Mouse (Mus musculus) hindbrain, embryonic 10.5 days (tissue): ENCODE measurements around the gene Arrdc5. TPM values are rescaled to one million over a fixed set of nuclear protein-coding genes. Genes with fewer than 3 reads are reported as not detected.
A peak's percentile ranks its signal among the peaks of the same experiment; 100 is the strongest.

Experiments used
- DNase-seq: peaks from one replicate; pipeline ENCODE4 v3.0.0-alpha.2; 2017; ENCODE audit warnings: low spot score
- H3K27ac ChIP-seq: fragments of 300-500 bp; sonication (generic); 2 replicates; pipeline ENCODE4 v1.5.1; 2016; ENCODE audit warnings: mild to moderate bottlenecking, moderate library complexity
- H3K27me3 ChIP-seq: fragments of 300-500 bp; sonication (generic); 2 replicates; pipeline ENCODE4 v1.6.1; 2016; ENCODE audit warnings: mild to moderate bottlenecking; ENCODE audit not compliant: poor library complexity, insufficient read depth, severe bottlenecking
- H3K36me3 ChIP-seq: fragments of 300-500 bp; sonication (generic); 2 replicates; pipeline ENCODE4 v1.6.1; 2016; ENCODE audit warnings: mild to moderate bottlenecking, moderate library complexity
- H3K4me1 ChIP-seq: fragments of 300-500 bp; sonication (generic); replicated peaks from 2 replicates; pipeline ENCODE4 v1.6.1; 2016; ENCODE audit warnings: mild to moderate bottlenecking
- H3K4me3 ChIP-seq: fragments of 300-500 bp; sonication (generic); 2 replicates; pipeline ENCODE4 v1.5.1; 2016; ENCODE audit warnings: mild to moderate bottlenecking, moderate library complexity
- H3K9me3 ChIP-seq: fragments of 300-500 bp; sonication (generic); 2 replicates; pipeline ENCODE4 v1.6.1; 2016; ENCODE audit warnings: mild to moderate bottlenecking, moderate library complexity
- WGBS: fragments of 180-500 bp; shearing (Covaris S2); methylation state at CpG from one replicate; pipeline ENCODE4 v1.1.7; 2016; 5-methylcytosine and 5-hydroxymethylcytosine counted together
- polyA plus RNA-seq: library from polyadenylated mRNA; unstranded; fragments of >200 nt; fragmentation: Nextera tagmentation; extraction: Ambion mirVana; gene quantifications from 2 replicates; pipeline ENCODE4 v1.2.1, GENCODE M21; 2016

Arrdc5 gene
- polyA plus RNA-seq, 1 experiment from 2014 or later: not detected

DNA sequence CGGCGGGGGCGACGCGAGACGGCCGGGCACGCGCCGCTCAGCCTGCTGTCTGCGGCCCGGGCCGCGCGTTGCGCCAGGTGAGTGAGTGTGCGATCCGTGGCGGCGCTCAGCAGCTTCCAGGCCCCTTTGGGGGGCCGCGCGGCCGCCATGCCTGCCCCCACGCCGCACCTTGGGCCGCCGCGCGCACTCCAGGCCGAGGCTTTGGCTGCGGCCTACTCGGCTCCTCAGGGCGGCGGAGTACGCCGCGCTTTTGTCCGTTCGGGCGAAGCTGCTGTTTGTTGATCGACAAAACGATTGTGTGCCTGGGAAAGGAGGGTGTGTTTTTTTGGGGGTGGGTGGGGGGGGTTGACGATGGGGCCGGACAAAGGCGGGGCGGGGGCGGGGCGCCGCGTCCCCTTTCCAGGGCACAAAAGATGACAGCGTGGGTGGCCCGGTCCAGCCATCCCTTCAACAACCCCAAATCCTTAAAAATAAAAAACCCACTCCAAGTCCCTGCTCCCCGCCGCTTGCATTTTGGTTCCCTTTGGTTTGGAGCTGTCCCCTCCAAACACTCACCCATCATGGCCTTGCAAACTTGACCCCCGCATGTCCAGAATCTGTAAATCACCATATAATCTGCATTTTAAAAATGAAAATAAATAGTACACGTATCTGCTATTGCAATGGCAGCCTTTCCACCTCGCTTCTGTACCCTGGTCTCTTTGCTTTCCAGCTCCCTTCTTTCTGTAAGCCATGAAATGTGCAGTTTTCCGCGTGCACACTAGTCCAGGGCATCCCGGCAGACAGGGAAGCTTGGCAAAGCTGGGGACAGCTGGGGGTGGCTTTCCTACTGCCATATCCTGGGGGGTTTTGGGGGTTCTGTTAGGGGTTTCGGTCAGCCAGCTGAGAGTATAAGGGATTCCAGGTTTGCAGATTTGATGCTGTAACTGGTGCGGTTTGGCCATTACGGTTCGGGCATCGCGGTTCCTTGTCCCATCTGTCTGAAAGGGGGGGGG lies 26.4 kb upstream of the Arrdc5 start:
- Histone ChIP-seq H3K27ac (peak overlapping the region; percentile 95), H3K27me3 (no peaks in the 10 kb centered on the region), H3K4me1 (peaks cover 47% of the 10 kb centered on the region), H3K4me3 (peak overlapping the region; percentile 88), H3K36me3 (peaks cover 28% of the 10 kb centered on the region), H3K9me3 (no peaks in the 10 kb centered on the region)
- WGBS: 3% methylated on average over 67 of the region's 67 CpGs
- DNase-seq: peak; percentile 19

DNA sequence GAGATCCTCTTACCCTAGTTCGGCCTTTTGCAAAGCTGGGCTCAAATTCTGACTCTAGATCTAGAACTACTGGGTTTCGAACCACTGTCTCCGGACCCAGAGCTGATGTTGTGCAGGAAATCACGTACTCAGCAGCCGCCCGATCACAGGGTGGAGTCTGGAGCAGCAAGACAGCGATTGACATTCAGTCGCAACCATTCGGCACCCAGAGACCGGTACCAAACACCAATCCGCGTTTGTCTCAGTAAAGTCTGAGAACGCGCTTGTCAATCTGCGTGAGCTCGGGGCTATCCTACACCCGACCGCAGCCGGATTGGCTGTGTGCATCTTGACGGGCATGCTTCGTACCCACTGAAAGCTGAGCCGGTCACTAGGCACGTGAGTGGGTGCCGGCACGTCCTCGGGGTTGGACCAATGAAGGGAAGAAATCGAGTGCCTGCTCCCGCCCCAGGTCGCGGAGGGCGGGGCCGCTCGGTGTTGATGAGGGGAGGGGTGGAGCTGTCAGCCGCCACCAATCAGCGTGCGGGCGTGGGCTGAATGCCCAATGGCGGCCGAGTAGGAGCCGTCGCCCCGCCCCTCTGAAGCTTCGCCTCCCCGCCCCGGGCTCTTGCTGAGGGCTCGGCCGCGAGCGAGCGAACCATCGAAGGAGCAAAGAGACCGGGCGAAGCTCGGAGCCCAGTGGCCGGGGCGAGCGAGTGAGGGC lies 25.5 kb upstream of the Arrdc5 start, which contains the start of gene Kdm4b:
Gene Kdm4b (plus strand): TSS at position 613 of the 703 bp plus-strand sequence.
- no peaks in the 10 kb centered on the region for H3K27me3 ChIP-seq
- peak; percentile 99 for DNase-seq
- peaks cover 40% of the 10 kb centered on the region for H3K4me1 ChIP-seq
- H3K4me3 ChIP-seq: peak within 1 kb of the TSS; percentile 88
- peaks cover 33% of the 10 kb centered on the region for H3K36me3 ChIP-seq
- 1% methylated on average over 57 of the region's 57 CpGs for WGBS
- no peaks in the 10 kb centered on the region for H3K9me3 ChIP-seq
- peak within 1 kb of the TSS; percentile 95 for H3K27ac ChIP-seq

- Histone ChIP-seq H3K4me1 (peaks cover 31% of the 10 kb centered on the region), H3K27ac (no peak overlapping the region), H3K36me3 (peaks cover 45% of the 10 kb centered on the region)
Observed at GRCm38 (mm10) chr17:56324419-56324818, 24.3 kb upstream of the Arrdc5 start.

DNA sequence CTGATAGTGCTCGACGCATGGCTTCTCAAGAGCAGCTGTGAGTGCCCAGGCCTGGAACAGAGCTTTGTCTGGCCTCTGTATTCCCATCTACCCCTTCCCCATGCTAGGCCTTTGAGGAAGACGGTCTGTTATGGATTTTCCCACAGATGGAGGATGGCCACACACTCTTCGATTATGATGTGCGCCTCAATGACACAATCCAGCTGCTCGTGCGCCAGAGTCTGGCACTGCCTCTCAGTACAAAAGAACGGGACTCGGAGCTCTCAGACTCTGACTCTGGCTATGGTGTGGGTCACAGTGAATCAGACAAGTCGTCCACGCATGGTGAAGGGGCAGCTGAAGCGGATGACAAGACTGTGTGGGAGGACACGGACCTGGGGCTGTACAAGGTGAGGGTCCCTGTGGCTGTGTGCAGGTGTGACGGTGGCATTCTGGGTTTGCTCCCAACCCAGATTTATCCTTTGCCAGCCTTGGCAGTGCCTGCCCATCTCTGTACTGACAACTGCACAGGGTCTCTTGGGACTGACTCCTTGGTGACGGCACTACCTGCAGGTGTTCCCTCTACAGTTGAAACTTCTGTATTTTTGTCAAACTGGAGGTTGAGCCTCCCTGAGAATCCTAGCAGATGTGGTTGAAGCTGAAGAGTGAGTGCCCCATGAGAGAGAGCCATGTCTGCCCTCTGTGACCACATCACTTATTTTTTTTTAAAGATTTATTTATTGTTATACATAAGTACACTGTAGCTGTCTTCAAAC lies 9.3 kb upstream of the Arrdc5 start:
- WGBS: 90% methylated on average over 15 of the region's 15 CpGs
- no peak for DNase-seq
- Histone ChIP-seq H3K27me3 (no peaks in the 10 kb centered on the region), H3K36me3 (peaks cover 97% of the 10 kb centered on the region), H3K27ac (no peak overlapping the region), H3K9me3 (no peaks in the 10 kb centered on the region), H3K4me3 (no peak overlapping the region), H3K4me1 (peaks cover 43% of the 10 kb centered on the region)

More at GRCm38 (mm10) chr17:56324419-56324818, 24.3 kb upstream of the Arrdc5 start:
- 76% methylated on average over 3 of the region's 3 CpGs for WGBS
- no peaks in the 10 kb centered on the region for H3K9me3 ChIP-seq
- no peaks in the 10 kb centered on the region for H3K27me3 ChIP-seq
- no peak for DNase-seq
- H3K4me3 ChIP-seq: no peak overlapping the region

DNA sequence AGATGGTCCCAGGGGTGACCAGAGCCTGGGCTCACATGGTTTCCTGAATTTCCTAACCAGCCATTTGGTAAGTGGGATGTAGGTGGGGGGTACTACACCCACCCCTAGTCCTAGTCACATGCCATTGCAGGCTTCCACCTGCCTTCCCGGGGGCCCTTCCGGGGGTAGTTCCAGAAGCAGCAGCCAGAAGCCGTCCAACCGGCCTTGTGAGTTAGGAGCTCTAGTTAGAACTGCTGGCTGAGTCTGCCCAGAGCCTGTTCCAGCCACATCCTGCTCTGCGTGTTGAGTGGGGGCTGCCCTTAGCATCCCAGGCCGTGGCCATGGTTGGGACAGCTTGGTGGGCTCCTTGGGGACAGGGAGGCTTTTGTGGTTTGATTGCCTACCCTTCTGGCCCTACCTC lies 8.0 kb upstream of the Arrdc5 start:
- no peak overlapping the region for H3K27ac ChIP-seq
- 85% methylated on average over 6 of the region's 6 CpGs for WGBS
- H3K4me3 ChIP-seq: peak overlapping the region; percentile 11; the same call in 1 of the 2 replicates
- H3K36me3 ChIP-seq: peaks cover 84% of the 10 kb centered on the region
- H3K27me3 ChIP-seq: no peaks in the 10 kb centered on the region
- peaks cover 51% of the 10 kb centered on the region for H3K4me1 ChIP-seq
- DNase-seq: no peak
- H3K9me3 ChIP-seq: no peaks in the 10 kb centered on the region

GRCm38 (mm10) chr17:56305826-56306225 lies 5.7 kb upstream of the Arrdc5 start:
- Histone ChIP-seq H3K4me1 (peaks cover 64% of the 10 kb centered on the region), H3K9me3 (no peaks in the 10 kb centered on the region), H3K27ac (peak overlapping the region; percentile 97), H3K4me3 (peak overlapping the region; percentile 96), H3K36me3 (peaks cover 62% of the 10 kb centered on the region), H3K27me3 (no peaks in the 10 kb centered on the region)
- peak; percentile 29 for DNase-seq
- 75% methylated on average over 8 of the region's 8 CpGs for WGBS

DNA sequence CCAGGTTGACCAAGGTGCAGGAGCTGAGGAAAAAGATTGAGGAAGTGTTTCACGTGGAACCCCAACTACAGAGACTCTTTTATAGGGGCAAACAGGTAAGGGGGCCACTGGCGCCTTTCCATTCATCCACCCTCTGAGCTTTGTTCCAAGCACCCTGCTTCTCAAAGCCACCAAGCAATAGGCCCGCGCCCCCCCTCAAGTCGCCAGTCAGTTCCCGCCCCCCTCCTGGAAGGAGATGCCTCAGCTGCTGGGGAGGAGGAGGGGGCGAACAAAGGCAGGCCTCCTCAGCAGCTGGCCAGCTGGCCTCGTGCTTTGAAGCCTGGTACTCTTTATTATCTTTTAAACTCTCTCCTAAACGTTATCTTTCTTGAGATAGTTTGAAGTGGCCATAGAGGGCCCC lies 5.1 kb upstream of the Arrdc5 start:
- H3K27ac ChIP-seq: peak overlapping the region; percentile 97
- H3K4me3 ChIP-seq: peak overlapping the region; percentile 96
- H3K36me3 ChIP-seq: peaks cover 55% of the 10 kb centered on the region
- H3K27me3 ChIP-seq: no peaks in the 10 kb centered on the region
- WGBS: 36% methylated on average over 9 of the region's 9 CpGs
- no peaks in the 10 kb centered on the region for H3K9me3 ChIP-seq
- no peak for DNase-seq
- H3K4me1 ChIP-seq: peaks cover 64% of the 10 kb centered on the region

- Histone ChIP-seq H3K4me3 (peak overlapping the region; percentile 96), H3K27me3 (no peaks in the 10 kb centered on the region), H3K27ac (peak overlapping the region; percentile 97), H3K4me1 (peaks cover 64% of the 10 kb centered on the region), H3K9me3 (no peaks in the 10 kb centered on the region), H3K36me3 (peaks cover 50% of the 10 kb centered on the region)
- DNase-seq: no peak
- 20% methylated on average over 11 of the region's 11 CpGs for WGBS
Observed at GRCm38 (mm10) chr17:56304718-56305117, 4.6 kb upstream of the Arrdc5 start.

GRCm38 (mm10) chr17:56303847-56304586 lies 3.9 kb upstream of the Arrdc5 start:
- H3K9me3 ChIP-seq: no peaks in the 10 kb centered on the region
- under 1% methylated on average over 68 of the region's 68 CpGs for WGBS
- peaks cover 43% of the 10 kb centered on the region for H3K36me3 ChIP-seq
- H3K4me3 ChIP-seq: peak overlapping the region; percentile 96
- H3K4me1 ChIP-seq: peaks cover 64% of the 10 kb centered on the region
- no peaks in the 10 kb centered on the region for H3K27me3 ChIP-seq
- DNase-seq: peak; percentile 97
- peak overlapping the region; percentile 97 for H3K27ac ChIP-seq

GRCm38 (mm10) chr17:56303160-56303846 lies 3.2 kb upstream of the Arrdc5 start, which contains the start of gene Uhrf1:
Gene Uhrf1, plus strand, starts transcription at chr17:56303321.
- DNase-seq: peak; percentile 92
- Histone ChIP-seq H3K27me3 (no peaks in the 10 kb centered on the region), H3K9me3 (no peaks in the 10 kb centered on the region), H3K4me1 (peaks cover 60% of the 10 kb centered on the region), H3K36me3 (peaks cover 36% of the 10 kb centered on the region), H3K27ac (peak within 1 kb of the TSS; percentile 97), H3K4me3 (peak within 1 kb of the TSS; percentile 96)
- WGBS: under 1% methylated on average over 43 of the region's 43 CpGs

GRCm38 (mm10) chr17:56302363-56302996 lies 2.4 kb upstream of the Arrdc5 start:
- H3K27ac ChIP-seq: peak overlapping the region; percentile 97
- peaks cover 28% of the 10 kb centered on the region for H3K36me3 ChIP-seq
- DNase-seq: peak; percentile 75
- H3K4me1 ChIP-seq: peaks cover 52% of the 10 kb centered on the region
- H3K27me3 ChIP-seq: no peaks in the 10 kb centered on the region
- peak overlapping the region; percentile 96 for H3K4me3 ChIP-seq
- WGBS: 26% methylated on average over 13 of the region's 13 CpGs
- no peaks in the 10 kb centered on the region for H3K9me3 ChIP-seq
